Mouse (Mus musculus): ENCODE measurements around the gene Rad51b. TPM values are rescaled to one million over a fixed set of nuclear protein-coding genes. Genes with fewer than 3 reads are reported as not detected.

Rad51b gene
- polyA plus RNA-seq, 1 experiment from 2014 or later: 1.4 TPM

DNA sequence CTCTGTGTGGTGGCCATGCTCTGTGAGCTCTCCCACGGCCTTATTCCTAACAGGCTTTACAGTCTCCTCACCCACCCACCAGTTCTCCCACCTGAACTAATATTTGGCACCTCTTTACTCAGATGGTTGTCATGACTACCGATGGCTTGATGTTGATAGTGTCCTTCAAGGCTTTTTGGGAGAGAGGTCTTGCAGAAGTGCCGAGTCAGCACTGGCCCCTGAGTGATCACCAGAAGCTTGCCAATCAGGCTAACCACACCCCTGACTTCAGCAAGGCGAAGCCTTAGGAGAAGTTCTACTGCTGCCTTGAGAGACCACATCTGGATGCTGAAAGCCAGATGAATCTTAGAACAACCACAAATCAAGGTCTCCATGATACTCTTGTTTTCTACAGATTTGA lies 209.3 kb downstream of the Rad51b start:
- Histone ChIP-seq H3K9me3 (no peaks in the 10 kb centered on the region), H3K4me3 (no peak overlapping the region), H3K27ac (replicated peaks) (peak overlapping the region; percentile 61; the same call in 1 of the 2 replicates), H3K27me3 (no peaks in the 10 kb centered on the region), H3K4me2 (no peak overlapping the region), H3K9ac (no peak overlapping the region), H3K36me3 (no peaks in the 10 kb centered on the region), H3K4me1 (replicated peaks) (peaks cover 51% of the 10 kb centered on the region)
- WGBS: 79% methylated on average over 4 of the region's 4 CpGs
- ATAC-seq (ENCODE audit: low read depth): no peak

GRCm38 (mm10) chr12:79507141-79507681 lies 210.1 kb downstream of the Rad51b start:
- peaks cover 56% of the 10 kb centered on the region for H3K4me1 ChIP-seq (replicated peaks)
- 11% methylated on average over 8 of the region's 8 CpGs for WGBS
- 0 out of 2 replicates have a peak, but pooled peaks have one; percentile 47 for ATAC-seq (ENCODE audit: low read depth)
- no peak overlapping the region for H3K4me3 ChIP-seq
- no peaks in the 10 kb centered on the region for H3K9me3 ChIP-seq
- no peaks in the 10 kb centered on the region for H3K36me3 ChIP-seq
- no peaks in the 10 kb centered on the region for H3K27me3 ChIP-seq
- no peak overlapping the region for H3K9ac ChIP-seq
- no peak overlapping the region for H3K4me2 ChIP-seq
- H3K27ac ChIP-seq (replicated peaks): peak overlapping the region; percentile 61

- no peaks in the 10 kb centered on the region for H3K9me3 ChIP-seq
- WGBS: 48% methylated on average over 11 of the region's 11 CpGs
- no peak overlapping the region for H3K9ac ChIP-seq
- no peak overlapping the region for H3K4me3 ChIP-seq
- H3K27ac ChIP-seq (replicated peaks): peak overlapping the region; percentile 30; the same call in 1 of the 2 replicates
- peak; percentile 74; the same call in 1 of the 2 replicates for ATAC-seq (ENCODE audit: low read depth)
- peaks cover 32% of the 10 kb centered on the region for H3K4me1 ChIP-seq (replicated peaks)
- no peaks in the 10 kb centered on the region for H3K27me3 ChIP-seq
- no peaks in the 10 kb centered on the region for H3K36me3 ChIP-seq
- H3K4me2 ChIP-seq: no peak overlapping the region
Measured at GRCm38 (mm10) chr12:79511454-79512204, 214.5 kb downstream of the Rad51b start.

- Histone ChIP-seq H3K9ac (no peak overlapping the region), H3K4me3 (no peak overlapping the region), H3K4me2 (no peak overlapping the region), H3K27me3 (no peaks in the 10 kb centered on the region), H3K9me3 (no peaks in the 10 kb centered on the region), H3K36me3 (no peaks in the 10 kb centered on the region), H3K4me1 (replicated peaks) (peaks cover 24% of the 10 kb centered on the region), H3K27ac (replicated peaks) (no peak overlapping the region)
- 62% methylated on average over 10 of the region's 10 CpGs for WGBS
- ATAC-seq (ENCODE audit: low read depth): no peak
Measured at GRCm38 (mm10) chr12:79512205-79512886, 215.3 kb downstream of the Rad51b start.

- no peaks in the 10 kb centered on the region for H3K9me3 ChIP-seq
- H3K9ac ChIP-seq: no peak overlapping the region
- H3K4me1 ChIP-seq (replicated peaks): peaks cover 17% of the 10 kb centered on the region
- ATAC-seq (ENCODE audit: low read depth): no peak
- no peaks in the 10 kb centered on the region for H3K36me3 ChIP-seq
- H3K4me3 ChIP-seq: no peak overlapping the region
- H3K4me2 ChIP-seq: no peak overlapping the region
- H3K27ac ChIP-seq (replicated peaks): no peak overlapping the region
- no peaks in the 10 kb centered on the region for H3K27me3 ChIP-seq
- WGBS: 91% methylated on average over 5 of the region's 5 CpGs
Measured at GRCm38 (mm10) chr12:79512982-79513681, 216.1 kb downstream of the Rad51b start.

GRCm38 (mm10) chr12:79514680-79515079 lies 217.6 kb downstream of the Rad51b start:
- H3K9me3 ChIP-seq: no peaks in the 10 kb centered on the region
- peaks cover 15% of the 10 kb centered on the region; the same call in 1 of the 2 replicates for H3K4me1 ChIP-seq (replicated peaks)
- 97% methylated on average over 3 of the region's 3 CpGs for WGBS
- H3K4me2 ChIP-seq: no peak overlapping the region
- no peak overlapping the region for H3K4me3 ChIP-seq
- ATAC-seq (ENCODE audit: low read depth): no peak
- no peaks in the 10 kb centered on the region for H3K27me3 ChIP-seq
- H3K27ac ChIP-seq (replicated peaks): no peak overlapping the region
- no peaks in the 10 kb centered on the region for H3K36me3 ChIP-seq
- H3K9ac ChIP-seq: no peak overlapping the region

DNA sequence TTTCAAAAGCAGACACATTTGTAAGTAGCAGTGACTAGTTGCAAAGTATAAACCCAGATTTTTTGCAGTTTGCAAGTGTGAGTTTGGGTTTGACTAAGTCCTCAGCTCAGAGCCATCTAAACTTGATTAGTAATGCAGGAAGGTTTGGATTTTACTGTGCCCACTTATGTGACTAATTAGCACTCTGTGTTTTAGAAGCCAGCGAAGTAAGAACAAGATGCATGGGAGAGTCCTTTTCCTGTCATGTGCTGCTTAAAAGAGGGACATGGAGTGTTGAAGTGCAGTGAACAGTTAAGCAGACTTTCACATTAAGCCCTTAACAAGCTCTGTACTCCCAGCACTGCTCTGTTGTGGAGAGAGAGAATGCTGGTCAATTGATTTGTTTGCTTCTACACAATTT lies 225.3 kb downstream of the Rad51b start:
- Histone ChIP-seq H3K9ac (no peak overlapping the region), H3K27me3 (no peaks in the 10 kb centered on the region), H3K36me3 (no peaks in the 10 kb centered on the region), H3K4me1 (replicated peaks) (0 out of 2 replicates have a peak, but pooled peaks cover 7% of the 10 kb centered on the region), H3K27ac (replicated peaks) (no peak overlapping the region), H3K9me3 (no peaks in the 10 kb centered on the region), H3K4me2 (no peak overlapping the region), H3K4me3 (no peak overlapping the region)
- WGBS: 31% methylated on average over 1 of the region's 1 CpGs
- no peak for ATAC-seq (ENCODE audit: low read depth)

DNA sequence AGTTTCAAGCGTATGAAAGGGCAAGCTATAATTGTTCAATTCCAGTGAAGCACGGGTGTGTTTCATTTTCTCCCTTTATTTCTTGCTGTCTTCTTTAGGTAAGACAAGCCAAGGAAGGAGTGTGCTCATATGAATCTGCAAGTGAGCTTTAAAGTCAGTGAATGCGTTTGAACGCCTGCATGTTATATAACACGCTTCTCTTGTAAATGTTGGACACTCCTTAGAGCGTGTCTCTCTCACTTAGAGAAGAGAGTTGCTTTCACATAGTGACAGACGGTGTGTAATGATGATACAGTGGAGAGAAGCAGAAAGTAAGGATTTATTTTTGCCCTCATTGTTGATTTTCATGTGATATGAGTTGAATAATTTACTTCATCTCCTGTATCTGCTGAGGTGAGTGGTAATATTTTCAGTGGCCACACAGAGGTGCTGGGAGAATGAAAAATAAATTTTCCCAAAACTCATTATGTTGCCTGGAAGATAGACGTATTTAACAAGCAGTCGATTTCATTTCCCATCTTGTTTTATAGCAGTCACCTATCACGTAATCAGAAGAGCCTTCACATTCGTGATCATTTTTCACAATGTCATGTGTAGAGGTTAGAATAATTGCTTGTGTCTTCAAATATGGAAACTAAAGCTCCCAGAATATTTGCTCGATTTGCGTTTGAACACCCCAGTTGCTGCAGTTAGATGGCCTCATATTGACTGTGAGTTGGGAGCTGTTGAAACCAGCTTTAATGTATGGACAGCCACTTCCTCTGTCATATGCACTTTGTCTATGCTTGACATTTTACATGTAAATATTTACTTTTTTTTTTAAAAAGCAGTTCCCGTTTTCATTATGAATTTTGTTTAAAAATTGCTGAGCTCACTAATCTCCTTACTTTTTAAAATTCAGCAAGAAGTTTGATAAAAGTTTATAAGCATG lies 228.1 kb downstream of the Rad51b start:
- H3K27me3 ChIP-seq: no peaks in the 10 kb centered on the region
- H3K9me3 ChIP-seq: no peaks in the 10 kb centered on the region
- H3K4me1 ChIP-seq (replicated peaks): 0 out of 2 replicates have a peak, but pooled peaks cover 7% of the 10 kb centered on the region
- H3K36me3 ChIP-seq: no peaks in the 10 kb centered on the region
- H3K4me2 ChIP-seq: no peak overlapping the region
- H3K4me3 ChIP-seq: no peak overlapping the region
- H3K27ac ChIP-seq (replicated peaks): no peak overlapping the region
- H3K9ac ChIP-seq: no peak overlapping the region
- no peak for ATAC-seq (ENCODE audit: low read depth)
- 72% methylated on average over 14 of the region's 14 CpGs for WGBS

- no peak for ATAC-seq (ENCODE audit: low read depth)
- Histone ChIP-seq H3K4me1 (replicated peaks) (peaks cover 8% of the 10 kb centered on the region; the same call in 1 of the 2 replicates), H3K4me2 (no peak overlapping the region), H3K27ac (replicated peaks) (no peak overlapping the region), H3K9ac (no peak overlapping the region), H3K9me3 (no peaks in the 10 kb centered on the region), H3K4me3 (no peak overlapping the region), H3K27me3 (no peaks in the 10 kb centered on the region), H3K36me3 (no peaks in the 10 kb centered on the region)
- 31% methylated on average over 8 of the region's 8 CpGs for WGBS
Measured at GRCm38 (mm10) chr12:79525872-79526271, 228.8 kb downstream of the Rad51b start.

DNA sequence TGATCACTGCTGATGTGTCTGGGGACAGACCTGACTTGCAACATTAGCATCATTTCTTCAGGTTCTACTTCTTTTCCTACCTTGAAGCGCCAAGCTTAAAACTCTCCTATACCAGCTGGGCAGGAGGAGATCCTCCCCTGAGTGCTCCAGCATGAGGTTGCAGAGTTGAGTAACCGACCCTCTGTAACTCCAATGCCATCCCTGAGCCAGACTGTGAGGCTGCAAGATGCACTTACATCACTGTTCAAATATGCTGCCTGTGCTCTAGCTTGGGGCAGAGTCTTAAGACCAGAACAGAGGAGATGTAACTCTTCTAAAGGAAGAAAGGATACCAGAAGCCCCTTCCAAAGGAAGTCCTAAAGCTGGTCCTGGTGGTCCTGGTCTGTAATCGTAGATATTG lies 230.1 kb downstream of the Rad51b start:
- Histone ChIP-seq H3K4me3 (no peak overlapping the region), H3K4me2 (no peak overlapping the region), H3K27me3 (no peaks in the 10 kb centered on the region), H3K36me3 (no peaks in the 10 kb centered on the region), H3K9ac (no peak overlapping the region), H3K9me3 (no peaks in the 10 kb centered on the region), H3K4me1 (replicated peaks) (peaks cover 20% of the 10 kb centered on the region), H3K27ac (replicated peaks) (no peak overlapping the region)
- 90% methylated on average over 3 of the region's 3 CpGs for WGBS
- no peak for ATAC-seq (ENCODE audit: low read depth)

- Histone ChIP-seq H3K4me1 (replicated peaks) (peaks cover 21% of the 10 kb centered on the region), H3K27me3 (no peaks in the 10 kb centered on the region), H3K9ac (no peak overlapping the region), H3K9me3 (no peaks in the 10 kb centered on the region), H3K4me3 (no peak overlapping the region), H3K4me2 (no peak overlapping the region), H3K36me3 (no peaks in the 10 kb centered on the region), H3K27ac (replicated peaks) (no peak overlapping the region)
- WGBS: 64% methylated on average over 10 of the region's 10 CpGs
- ATAC-seq (ENCODE audit: low read depth): no peak
Measured at GRCm38 (mm10) chr12:79530275-79530902, 233.3 kb downstream of the Rad51b start.
